33 mouse cellular contexts compared by ENCODE assay signal in genomic region chr14:48482762-48483161, GRCm38 (mm10).
"Had no signal": no experiment of that assay in that cellular context is flagged by ENCODE, and none has a peak within 500 bp of the region (broad histone marks: within the 10 kb centered on the region; RNA-seq: fewer than 3 reads in every experiment).

No protein-coding gene starts in this region.

- H3K27ac ChIP-seq: heart, adult 2 months; heart, embryonic 10.5 days; heart, embryonic 13.5 days; heart, embryonic 15.5 days; hindbrain, embryonic 10.5 days; hindbrain, embryonic 12.5 days; hindbrain, embryonic 13.5 days; hindbrain, embryonic 14.5 days; hindbrain, embryonic 15.5 days; hindbrain, postnatal 0 days; kidney, embryonic 15.5 days; kidney, postnatal 0 days; layer of hippocampus, adult 2 months; left cerebral cortex, adult 2 months had no signal

- ATAC-seq: hindbrain, embryonic 16.5 days; hindbrain, postnatal 0 days; inflammation-experienced regulatory T-cells, adult 6 months; intestine, embryonic 16.5 days had no signal

- H3K4me3 ChIP-seq: heart, adult 2 months; heart, embryonic 10.5 days; heart, embryonic 12.5 days; heart, embryonic 13.5 days; heart, embryonic 15.5 days; hindbrain, embryonic 10.5 days; hindbrain, embryonic 12.5 days; hindbrain, embryonic 13.5 days; hindbrain, embryonic 15.5 days; kidney, embryonic 15.5 days; layer of hippocampus, adult 2 months; left cerebral cortex, adult 2 months had no signal

- H3K27me3 ChIP-seq: heart, embryonic 12.5 days; heart, embryonic 13.5 days; heart, embryonic 15.5 days; hindbrain, embryonic 12.5 days; hindbrain, embryonic 13.5 days; hindbrain, embryonic 15.5 days; kidney, embryonic 15.5 days had no signal

- DNase-seq: heart, adult 2 months; heart, postnatal 10 days; heart, postnatal 14 days; heart, postnatal 36 days; heart, postnatal 4 days; kidney, adult 11 months; kidney, adult 18-20 months; kidney, adult 8-10 months; kidney, adult 9 months; kidney, postnatal 10 days; kidney, postnatal 14 days; kidney, postnatal 36 days; kidney, postnatal 4 days; layer of hippocampus, adult 9-11 months; layer of hippocampus, postnatal 36 days had no signal

- H3K4me1 ChIP-seq: heart, embryonic 10.5 days; heart, embryonic 12.5 days; heart, embryonic 13.5 days; heart, embryonic 15.5 days; hindbrain, embryonic 10.5 days; hindbrain, embryonic 12.5 days; hindbrain, embryonic 13.5 days; hindbrain, embryonic 15.5 days; kidney, embryonic 15.5 days had no signal

- H3K4me2 ChIP-seq: heart, embryonic 11.5 days; heart, embryonic 12.5 days; heart, embryonic 13.5 days; heart, embryonic 15.5 days; hindbrain, embryonic 12.5 days; hindbrain, embryonic 13.5 days; hindbrain, embryonic 14.5 days; hindbrain, embryonic 15.5 days; kidney, embryonic 15.5 days had no signal

- H3K9ac ChIP-seq: heart, embryonic 12.5 days; heart, embryonic 13.5 days; heart, embryonic 15.5 days; hindbrain, embryonic 12.5 days; hindbrain, embryonic 13.5 days; hindbrain, embryonic 14.5 days; hindbrain, embryonic 15.5 days; kidney, embryonic 15.5 days had no signal

- H3K9me3 ChIP-seq: heart, embryonic 10.5 days; heart, embryonic 12.5 days; heart, embryonic 13.5 days; heart, embryonic 15.5 days; hindbrain, embryonic 10.5 days; hindbrain, embryonic 12.5 days; hindbrain, embryonic 13.5 days; hindbrain, embryonic 15.5 days; kidney, embryonic 15.5 days had no signal
